Mouse (Mus musculus): ENCODE data around the gene Ralgapa2. TPM values are rescaled to one million over a fixed set of nuclear protein-coding genes. Genes with fewer than 3 reads are reported as not detected.

Gene Ralgapa2
- polyA plus RNA-seq, 1 experiment = 8.3 TPM

DNA sequence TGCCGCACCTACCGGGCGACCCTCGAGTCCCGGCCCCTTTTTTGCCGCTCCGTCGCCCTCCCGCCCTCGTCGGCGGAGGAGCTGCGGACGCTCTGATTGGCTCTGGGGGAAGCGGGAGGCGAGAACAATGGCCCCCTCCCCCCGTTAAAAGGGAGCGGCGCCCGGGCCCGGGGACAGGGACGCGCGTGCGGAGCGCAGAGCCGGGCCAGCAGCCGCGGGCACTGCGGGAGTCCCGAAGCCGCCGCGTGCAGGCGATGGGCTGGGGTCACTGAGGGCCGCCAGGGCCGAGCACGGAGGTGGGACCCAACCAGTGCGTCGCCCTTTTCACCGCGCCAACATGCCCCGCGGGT, 290.2 kb downstream of the Ralgapa2 start:
- Histone ChIP-seq H3K4me1 (ENCODE audit: control insufficient read depth, insufficient read depth, insufficient read length) (peaks cover 36% of the 10 kb centered on the region), H3K4me3 (ENCODE audit: extremely low read depth, insufficient read depth, insufficient read length) (peak overlapping the region; percentile 48), H3K27ac (ENCODE audit: insufficient read depth, low read length) (no peak overlapping the region), H3K27me3 (ENCODE audit: control insufficient read depth, insufficient read depth, low read length) (peaks cover 53% of the 10 kb centered on the region), H3K36me3 (ENCODE audit: control insufficient read depth, insufficient read depth, low read length) (no peaks in the 10 kb centered on the region)
- under 1% methylated on average over 44 of the region's 44 CpGs for WGBS
- no peak for DNase-seq (ENCODE audit: low read depth in 1 of 2, low spot score in 2 of 2)
- TF ChIP-seq CTCF (IDR thresholded peaks at IDR 0.05; ENCODE audit: extremely low read depth, insufficient read depth, insufficient read length, insufficient replicate concordance) (no peak), POLR2A (IDR thresholded peaks at IDR 0.05; ENCODE audit: low read depth, low read length) (no peak)

DNA sequence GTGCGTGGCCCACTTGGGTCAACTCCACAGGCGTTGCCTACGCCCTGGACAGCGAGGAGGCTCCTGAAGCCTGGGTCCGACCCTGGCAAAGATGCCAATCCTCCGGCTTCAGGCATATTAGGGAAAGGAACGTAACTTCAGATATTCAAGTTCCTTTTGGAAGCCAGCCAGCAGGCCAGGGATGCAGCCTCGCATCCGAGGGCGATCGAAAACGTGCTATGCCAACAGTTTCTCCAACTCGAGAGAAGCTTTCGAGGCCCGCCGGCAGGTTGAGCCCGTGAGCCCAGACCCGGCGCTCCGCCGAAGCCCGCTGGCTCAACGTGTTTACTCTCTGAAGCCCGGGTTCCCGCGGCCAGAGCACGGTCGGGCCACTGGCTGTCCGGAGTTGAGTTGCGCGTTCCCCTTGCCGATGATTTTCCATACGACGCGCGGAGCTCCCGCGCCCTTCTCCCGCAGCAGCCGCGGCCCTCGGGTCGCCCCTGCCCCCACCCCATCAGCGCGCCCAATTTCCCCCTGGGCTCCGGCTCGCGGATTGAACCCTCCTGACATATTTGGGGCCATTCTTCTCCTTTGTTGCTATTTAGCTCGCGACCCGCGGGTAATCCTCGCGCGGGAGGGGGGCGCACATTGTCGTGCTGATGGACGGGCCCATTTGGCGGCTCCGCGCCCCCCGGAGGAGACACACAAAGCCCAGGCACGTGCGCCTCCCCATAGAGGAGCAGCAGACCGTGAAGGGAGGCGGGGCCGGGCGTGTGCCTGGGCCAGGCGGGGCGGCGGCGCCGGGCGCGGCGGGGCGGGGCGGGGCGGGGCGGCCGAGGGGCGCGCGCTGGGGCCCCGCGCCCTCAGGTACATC, 290.8 kb downstream of the Ralgapa2 start, which contains the start of gene Insm1:
TSS of gene Insm1 (plus strand) at position 846 of the 853 bp plus-strand sequence.
- Histone ChIP-seq H3K27ac (ENCODE audit: insufficient read depth, low read length) (no peak within 1 kb of the TSS), H3K36me3 (ENCODE audit: control insufficient read depth, insufficient read depth, low read length) (no peaks in the 10 kb centered on the region), H3K4me3 (ENCODE audit: extremely low read depth, insufficient read depth, insufficient read length) (peak within 1 kb of the TSS; percentile 48), H3K4me1 (ENCODE audit: control insufficient read depth, insufficient read depth, insufficient read length) (peaks cover 36% of the 10 kb centered on the region), H3K27me3 (ENCODE audit: control insufficient read depth, insufficient read depth, low read length) (peaks cover 53% of the 10 kb centered on the region)
- DNase-seq (ENCODE audit: low read depth in 1 of 2, low spot score in 2 of 2) = no peak
- WGBS = under 1% methylated on average over 86 of the region's 86 CpGs
- TF ChIP-seq POLR2A (IDR thresholded peaks at IDR 0.05; ENCODE audit: low read depth, low read length) (no peak), CTCF (IDR thresholded peaks at IDR 0.05; ENCODE audit: extremely low read depth, insufficient read depth, insufficient read length, insufficient replicate concordance) (no peak)

DNA sequence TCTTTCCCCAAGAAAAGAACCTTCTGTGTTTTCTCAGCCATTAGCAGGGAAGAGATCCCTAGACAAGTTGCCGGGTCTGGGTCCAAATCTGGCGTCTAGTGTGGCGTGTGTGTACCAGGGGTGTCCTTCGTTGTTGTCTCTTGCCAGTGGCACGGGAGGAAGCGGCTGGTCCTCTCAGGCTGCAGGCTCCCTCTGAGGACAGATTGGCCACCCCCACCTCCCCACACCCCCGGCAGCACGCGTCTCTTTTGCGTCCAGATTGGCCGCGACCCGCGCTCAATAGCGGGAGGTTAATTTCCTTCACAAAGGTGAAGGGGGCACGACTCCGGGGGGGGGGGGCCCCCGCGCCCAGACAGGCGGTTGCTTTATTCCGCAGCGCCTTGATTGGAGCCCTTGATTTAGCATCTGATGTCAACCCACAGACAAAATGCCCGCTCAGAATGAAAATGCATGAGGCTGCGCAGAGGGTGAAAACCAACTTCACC, 291.5 kb downstream of the Ralgapa2 start:
- no peak overlapping the region for H3K4me3 ChIP-seq (ENCODE audit: extremely low read depth, insufficient read depth, insufficient read length)
- H3K27ac ChIP-seq (ENCODE audit: insufficient read depth, low read length) = no peak overlapping the region
- H3K4me1 ChIP-seq (ENCODE audit: control insufficient read depth, insufficient read depth, insufficient read length) = peaks cover 36% of the 10 kb centered on the region
- H3K27me3 ChIP-seq (ENCODE audit: control insufficient read depth, insufficient read depth, low read length) = peaks cover 54% of the 10 kb centered on the region
- DNase-seq (ENCODE audit: low read depth in 1 of 2, low spot score in 2 of 2) = no peak
- TF ChIP-seq POLR2A (IDR thresholded peaks at IDR 0.05; ENCODE audit: low read depth, low read length) (no peak), CTCF (IDR thresholded peaks at IDR 0.05; ENCODE audit: extremely low read depth, insufficient read depth, insufficient read length, insufficient replicate concordance) (no peak)
- H3K36me3 ChIP-seq (ENCODE audit: control insufficient read depth, insufficient read depth, low read length) = no peaks in the 10 kb centered on the region
- 2% methylated on average over 24 of the region's 24 CpGs for WGBS

DNA sequence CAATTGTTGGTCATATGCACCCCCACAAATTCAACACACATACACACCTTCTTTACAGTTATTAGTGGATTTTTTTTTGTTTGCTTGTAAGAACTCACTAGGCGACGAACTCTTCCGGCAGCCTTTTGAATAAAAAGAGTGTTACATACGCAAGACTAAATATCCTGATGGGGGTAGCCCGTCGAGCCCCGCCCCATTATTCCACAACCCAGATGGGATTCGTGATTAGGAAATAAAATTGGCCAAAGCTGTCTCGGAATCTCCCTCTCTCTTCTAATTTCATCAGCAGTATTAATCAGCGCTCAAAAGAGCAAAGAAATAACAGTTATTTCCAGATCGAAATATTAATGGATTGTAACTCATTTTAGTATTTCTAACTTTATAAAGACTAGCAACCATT, 292.4 kb downstream of the Ralgapa2 start:
- no peak overlapping the region for H3K27ac ChIP-seq (ENCODE audit: insufficient read depth, low read length)
- TF ChIP-seq CTCF (IDR thresholded peaks at IDR 0.05; ENCODE audit: extremely low read depth, insufficient read depth, insufficient read length, insufficient replicate concordance) (no peak), POLR2A (IDR thresholded peaks at IDR 0.05; ENCODE audit: low read depth, low read length) (no peak)
- peaks cover 34% of the 10 kb centered on the region for H3K4me1 ChIP-seq (ENCODE audit: control insufficient read depth, insufficient read depth, insufficient read length)
- peaks cover 54% of the 10 kb centered on the region for H3K27me3 ChIP-seq (ENCODE audit: control insufficient read depth, insufficient read depth, low read length)
- no peak overlapping the region for H3K4me3 ChIP-seq (ENCODE audit: extremely low read depth, insufficient read depth, insufficient read length)
- DNase-seq (ENCODE audit: low read depth in 1 of 2, low spot score in 2 of 2) = no peak
- 22% methylated on average over 11 of the region's 11 CpGs for WGBS
- no peaks in the 10 kb centered on the region for H3K36me3 ChIP-seq (ENCODE audit: control insufficient read depth, insufficient read depth, low read length)

DNA sequence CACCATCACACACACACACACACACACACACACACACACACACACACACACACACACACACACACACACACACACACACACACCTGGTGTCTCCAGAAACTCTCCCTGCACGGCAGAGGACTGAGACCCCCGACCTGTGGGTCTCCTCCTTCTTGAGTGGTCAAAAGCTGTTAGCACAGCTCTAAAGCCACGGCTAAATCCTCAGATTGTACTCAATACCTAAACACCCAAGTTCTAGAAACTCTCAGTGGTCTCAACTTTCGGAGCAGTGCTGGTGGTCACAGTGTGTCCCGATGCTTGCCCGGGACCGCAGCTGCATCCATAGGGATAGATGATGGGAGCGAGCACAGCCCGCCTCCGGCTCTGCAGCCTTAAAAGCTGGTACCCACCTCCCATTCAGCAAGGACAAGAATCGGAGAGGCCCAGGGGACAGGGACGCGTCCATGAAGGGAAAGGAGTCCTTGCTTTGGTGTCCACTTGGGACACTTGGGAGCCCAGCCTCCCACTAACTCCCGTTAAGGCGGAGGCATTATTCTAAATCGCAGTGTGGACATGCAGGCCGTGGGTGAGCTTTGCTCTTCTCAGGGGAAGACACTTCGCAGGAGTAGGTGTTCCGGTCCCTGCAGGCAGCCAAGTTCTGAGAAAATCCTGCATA, 293.1 kb downstream of the Ralgapa2 start:
- DNase-seq (ENCODE audit: low read depth in 1 of 2, low spot score in 2 of 2) = no peak
- TF ChIP-seq POLR2A (IDR thresholded peaks at IDR 0.05; ENCODE audit: low read depth, low read length) (no peak), CTCF (IDR thresholded peaks at IDR 0.05; ENCODE audit: extremely low read depth, insufficient read depth, insufficient read length, insufficient replicate concordance) (no peak)
- WGBS = 15% methylated on average over 19 of the region's 19 CpGs
- Histone ChIP-seq H3K4me1 (ENCODE audit: control insufficient read depth, insufficient read depth, insufficient read length) (peaks cover 34% of the 10 kb centered on the region), H3K27me3 (ENCODE audit: control insufficient read depth, insufficient read depth, low read length) (peaks cover 54% of the 10 kb centered on the region), H3K4me3 (ENCODE audit: extremely low read depth, insufficient read depth, insufficient read length) (no peak overlapping the region), H3K27ac (ENCODE audit: insufficient read depth, low read length) (no peak overlapping the region), H3K36me3 (ENCODE audit: control insufficient read depth, insufficient read depth, low read length) (no peaks in the 10 kb centered on the region)

DNA sequence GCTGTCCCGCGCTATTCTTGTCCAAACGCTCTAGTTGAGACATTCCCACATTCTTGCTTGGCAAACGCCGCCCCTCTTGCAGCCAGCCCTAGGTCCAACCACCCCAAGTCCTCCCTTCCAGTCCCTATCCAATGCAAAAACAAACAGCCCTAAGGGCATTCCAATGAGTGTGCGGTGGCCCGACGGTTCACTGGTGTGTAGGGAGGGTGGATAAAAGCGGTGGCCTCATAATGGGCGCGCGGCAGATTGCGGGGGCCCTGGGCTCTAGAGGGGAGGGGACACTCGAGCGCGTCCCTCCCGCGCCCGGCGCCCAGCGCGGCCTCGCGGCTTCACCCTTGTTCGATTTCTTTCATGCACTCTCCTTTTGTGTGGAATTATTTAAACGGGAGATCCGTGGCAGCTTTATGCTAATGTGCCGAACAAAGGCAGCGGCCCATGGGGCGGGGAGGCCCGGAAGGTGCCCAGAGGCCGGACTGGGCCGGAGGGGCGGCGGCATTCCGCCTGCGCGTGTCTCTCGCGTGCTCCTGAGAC, 293.9 kb downstream of the Ralgapa2 start:
- no peak for DNase-seq (ENCODE audit: low read depth in 1 of 2, low spot score in 2 of 2)
- Histone ChIP-seq H3K36me3 (ENCODE audit: control insufficient read depth, insufficient read depth, low read length) (no peaks in the 10 kb centered on the region), H3K27ac (ENCODE audit: insufficient read depth, low read length) (no peak overlapping the region), H3K4me3 (ENCODE audit: extremely low read depth, insufficient read depth, insufficient read length) (no peak overlapping the region), H3K27me3 (ENCODE audit: control insufficient read depth, insufficient read depth, low read length) (peaks cover 47% of the 10 kb centered on the region), H3K4me1 (ENCODE audit: control insufficient read depth, insufficient read depth, insufficient read length) (peaks cover 31% of the 10 kb centered on the region)
- 16% methylated on average over 40 of the region's 40 CpGs for WGBS
- TF ChIP-seq POLR2A (IDR thresholded peaks at IDR 0.05; ENCODE audit: low read depth, low read length) (no peak), CTCF (IDR thresholded peaks at IDR 0.05; ENCODE audit: extremely low read depth, insufficient read depth, insufficient read length, insufficient replicate concordance) (no peak)
